Mouse (Mus musculus) liver, embryonic 12.5 days (tissue): ENCODE measurements at regions not wholly inside any gene's neighbourhood (a gene's known extent, or its start where the extent isn't known, plus 50 kb on each side); places are given as distances from the start of the nearest gene placed in this dataset.

Experiments used
- ATAC-seq: fragments of 200-750 bp; cut with Nextera tagmentation; 2 replicates; pipeline ENCODE4 v1.8.0; 2017; ENCODE audit warnings: moderate number of reproducible peaks, mild to moderate bottlenecking, moderate library complexity
- H3K27ac ChIP-seq: fragments of 300-500 bp; sonication (generic); 2 replicates; pipeline ENCODE4 v1.5.1; 2016; ENCODE audit warnings: mild to moderate bottlenecking
- H3K27me3 ChIP-seq: fragments of 300-500 bp; sonication (generic); replicated peaks from 2 replicates; pipeline ENCODE4 v1.6.1; 2016; ENCODE audit warnings: mild to moderate bottlenecking, moderate library complexity
- H3K36me3 ChIP-seq: fragments of 300-500 bp; sonication (generic); 2 replicates; pipeline ENCODE4 v1.6.1; 2016; ENCODE audit warnings: mild to moderate bottlenecking, moderate library complexity
- H3K4me1 ChIP-seq: fragments of 300-500 bp; sonication (generic); 2 replicates; pipeline ENCODE4 v1.6.1; 2016
- H3K4me2 ChIP-seq: fragments of 300-500 bp; sonication (generic); 2 replicates; pipeline ENCODE4 v1.6.1; 2016; ENCODE audit warnings: mild to moderate bottlenecking, moderate library complexity
- H3K4me3 ChIP-seq: fragments of 300-500 bp; sonication (generic); 2 replicates; pipeline ENCODE4 v1.5.1; 2016; ENCODE audit warnings: mild to moderate bottlenecking, moderate library complexity
- H3K9ac ChIP-seq: fragments of 300-500 bp; sonication (generic); 2 replicates; pipeline ENCODE4 v1.6.1; 2016; ENCODE audit warnings: mild to moderate bottlenecking, moderate library complexity
- H3K9me3 ChIP-seq: fragments of 300-500 bp; sonication (generic); replicated peaks from 2 replicates; pipeline ENCODE4 v1.6.1; 2016; ENCODE audit warnings: mild to moderate bottlenecking, moderate library complexity
- WGBS: fragments of 180-500 bp; shearing (Covaris S2); methylation state at CpG from one replicate; pipeline ENCODE4 v1.1.7; 2016; ENCODE audit not compliant: insufficient replicate concordance; 5-methylcytosine and 5-hydroxymethylcytosine counted together

- no peak overlapping the region for H3K4me2 ChIP-seq
- no peak overlapping the region for H3K9ac ChIP-seq
- no peaks in the 10 kb centered on the region for H3K4me1 ChIP-seq
- H3K9me3 ChIP-seq, result no peaks in the 10 kb centered on the region
- WGBS, result 63% methylated on average over 5 of the region's 5 CpGs
- no peak overlapping the region for H3K27ac ChIP-seq
- no peaks in the 10 kb centered on the region for H3K27me3 ChIP-seq
- H3K36me3 ChIP-seq, result no peaks in the 10 kb centered on the region
- no peak for ATAC-seq
- no peak overlapping the region for H3K4me3 ChIP-seq
Observed at GRCm38 (mm10) chr14:102676582-102676981, 305.9 kb downstream of the Kctd12 start.

GRCm38 (mm10) chr14:102674635-102675034 lies 307.8 kb downstream of the Kctd12 start:
- no peaks in the 10 kb centered on the region for H3K9me3 ChIP-seq
- H3K27ac ChIP-seq, result no peak overlapping the region
- no peak overlapping the region for H3K4me2 ChIP-seq
- H3K36me3 ChIP-seq, result no peaks in the 10 kb centered on the region
- H3K9ac ChIP-seq, result no peak overlapping the region
- H3K4me1 ChIP-seq, result no peaks in the 10 kb centered on the region
- no peaks in the 10 kb centered on the region for H3K27me3 ChIP-seq
- no peak overlapping the region for H3K4me3 ChIP-seq
- ATAC-seq, result no peak
- 65% methylated on average over 5 of the region's 5 CpGs for WGBS

- Histone ChIP-seq H3K9me3 (no peaks in the 10 kb centered on the region), H3K9ac (no peak overlapping the region), H3K27me3 (no peaks in the 10 kb centered on the region), H3K4me3 (no peak overlapping the region), H3K4me1 (no peaks in the 10 kb centered on the region), H3K4me2 (no peak overlapping the region), H3K36me3 (no peaks in the 10 kb centered on the region), H3K27ac (no peak overlapping the region)
- no peak for ATAC-seq
- 79% methylated on average over 5 of the region's 5 CpGs for WGBS
Observed at GRCm38 (mm10) chr14:102673724-102674123, 308.7 kb downstream of the Kctd12 start.

GRCm38 (mm10) chr14:102663240-102663639 lies 319.2 kb downstream of the Kctd12 start:
- Histone ChIP-seq H3K4me3 (no peak overlapping the region), H3K27me3 (no peaks in the 10 kb centered on the region), H3K36me3 (no peaks in the 10 kb centered on the region), H3K4me2 (no peak overlapping the region), H3K9me3 (no peaks in the 10 kb centered on the region), H3K9ac (no peak overlapping the region), H3K4me1 (no peaks in the 10 kb centered on the region), H3K27ac (no peak overlapping the region)
- ATAC-seq, result no peak
- WGBS, result 54% methylated on average over 2 of the region's 2 CpGs

GRCm38 (mm10) chr14:102660351-102660750 lies 322.1 kb downstream of the Kctd12 start:
- no peak for ATAC-seq
- no peak overlapping the region for H3K27ac ChIP-seq
- 72% methylated on average over 11 of the region's 11 CpGs for WGBS
- H3K4me3 ChIP-seq, result no peak overlapping the region
- no peaks in the 10 kb centered on the region for H3K36me3 ChIP-seq
- no peaks in the 10 kb centered on the region for H3K4me1 ChIP-seq
- no peak overlapping the region for H3K9ac ChIP-seq
- H3K27me3 ChIP-seq, result no peaks in the 10 kb centered on the region
- no peak overlapping the region for H3K4me2 ChIP-seq
- no peaks in the 10 kb centered on the region for H3K9me3 ChIP-seq

- no peak overlapping the region for H3K9ac ChIP-seq
- 53% methylated on average over 1 of the region's 1 CpGs for WGBS
Observed at GRCm38 (mm10) chr14:102656235-102656634, 326.2 kb downstream of the Kctd12 start.

GRCm38 (mm10) chr14:102629601-102630000 lies 352.8 kb downstream of the Kctd12 start:
- Histone ChIP-seq H3K4me1 (no peaks in the 10 kb centered on the region), H3K27me3 (no peaks in the 10 kb centered on the region), H3K4me2 (no peak overlapping the region), H3K4me3 (no peak overlapping the region), H3K9me3 (no peaks in the 10 kb centered on the region), H3K9ac (no peak overlapping the region), H3K27ac (no peak overlapping the region), H3K36me3 (no peaks in the 10 kb centered on the region)
- WGBS, result 50% methylated on average over 2 of the region's 2 CpGs
- no peak for ATAC-seq

More at GRCm38 (mm10) chr14:102656235-102656634, 326.2 kb downstream of the Kctd12 start:
- Histone ChIP-seq H3K4me1 (no peaks in the 10 kb centered on the region), H3K27ac (no peak overlapping the region), H3K27me3 (no peaks in the 10 kb centered on the region), H3K36me3 (no peaks in the 10 kb centered on the region), H3K9me3 (no peaks in the 10 kb centered on the region), H3K4me2 (no peak overlapping the region), H3K4me3 (no peak overlapping the region)
- no peak for ATAC-seq

GRCm38 (mm10) chr14:102621546-102621945 lies 360.9 kb downstream of the Kctd12 start:
- H3K36me3 ChIP-seq, result no peaks in the 10 kb centered on the region
- no peak overlapping the region for H3K27ac ChIP-seq
- no peaks in the 10 kb centered on the region for H3K27me3 ChIP-seq
- no peak overlapping the region for H3K4me3 ChIP-seq
- no peaks in the 10 kb centered on the region for H3K4me1 ChIP-seq
- no peak overlapping the region for H3K9ac ChIP-seq
- H3K4me2 ChIP-seq, result no peak overlapping the region
- H3K9me3 ChIP-seq, result no peaks in the 10 kb centered on the region
- no peak for ATAC-seq

GRCm38 (mm10) chr14:102619056-102619455 lies 363.4 kb downstream of the Kctd12 start:
- no peaks in the 10 kb centered on the region for H3K4me1 ChIP-seq
- 59% methylated on average over 4 of the region's 4 CpGs for WGBS
- no peak overlapping the region for H3K27ac ChIP-seq
- H3K9ac ChIP-seq, result no peak overlapping the region
- ATAC-seq, result no peak
- H3K27me3 ChIP-seq, result no peaks in the 10 kb centered on the region
- H3K9me3 ChIP-seq, result no peaks in the 10 kb centered on the region
- H3K4me3 ChIP-seq, result no peak overlapping the region
- no peak overlapping the region for H3K4me2 ChIP-seq
- no peaks in the 10 kb centered on the region for H3K36me3 ChIP-seq

GRCm38 (mm10) chr14:102615588-102616309 lies 366.7 kb downstream of the Kctd12 start:
- ATAC-seq, result no peak
- no peak overlapping the region for H3K4me2 ChIP-seq
- H3K4me3 ChIP-seq, result no peak overlapping the region
- H3K27me3 ChIP-seq, result no peaks in the 10 kb centered on the region
- H3K27ac ChIP-seq, result no peak overlapping the region
- WGBS, result 58% methylated on average over 7 of the region's 7 CpGs
- no peaks in the 10 kb centered on the region for H3K36me3 ChIP-seq
- H3K4me1 ChIP-seq, result no peaks in the 10 kb centered on the region
- H3K9me3 ChIP-seq, result no peaks in the 10 kb centered on the region
- H3K9ac ChIP-seq, result no peak overlapping the region

- no peaks in the 10 kb centered on the region for H3K4me1 ChIP-seq
- H3K27ac ChIP-seq, result no peak overlapping the region
- 70% methylated on average over 5 of the region's 5 CpGs for WGBS
- no peaks in the 10 kb centered on the region for H3K9me3 ChIP-seq
- no peak overlapping the region for H3K4me3 ChIP-seq
- H3K4me2 ChIP-seq, result no peak overlapping the region
- no peaks in the 10 kb centered on the region for H3K36me3 ChIP-seq
- ATAC-seq, result no peak
- no peaks in the 10 kb centered on the region for H3K27me3 ChIP-seq
- no peak overlapping the region for H3K9ac ChIP-seq
Observed at GRCm38 (mm10) chr14:102606055-102606454, 376.4 kb downstream of the Kctd12 start.

GRCm38 (mm10) chr14:102594850-102595249 lies 387.6 kb downstream of the Kctd12 start:
- H3K36me3 ChIP-seq, result no peaks in the 10 kb centered on the region
- H3K4me3 ChIP-seq, result no peak overlapping the region
- H3K9ac ChIP-seq, result no peak overlapping the region
- ATAC-seq, result no peak
- no peak overlapping the region for H3K27ac ChIP-seq
- H3K27me3 ChIP-seq, result no peaks in the 10 kb centered on the region
- no peaks in the 10 kb centered on the region for H3K9me3 ChIP-seq
- no peaks in the 10 kb centered on the region for H3K4me1 ChIP-seq
- 50% methylated on average over 3 of the region's 3 CpGs for WGBS
- no peak overlapping the region for H3K4me2 ChIP-seq

GRCm38 (mm10) chr14:102553781-102554180 lies 428.7 kb downstream of the Kctd12 start:
- no peak overlapping the region for H3K27ac ChIP-seq
- H3K27me3 ChIP-seq, result no peaks in the 10 kb centered on the region
- H3K4me2 ChIP-seq, result no peak overlapping the region
- no peaks in the 10 kb centered on the region for H3K36me3 ChIP-seq
- WGBS, result 32% methylated on average over 2 of the region's 2 CpGs
- no peak overlapping the region for H3K9ac ChIP-seq
- no peak overlapping the region for H3K4me3 ChIP-seq
- no peaks in the 10 kb centered on the region for H3K9me3 ChIP-seq
- no peak for ATAC-seq
- H3K4me1 ChIP-seq, result no peaks in the 10 kb centered on the region
